Mouse (Mus musculus) thymus, postnatal 25 days (tissue): Measurements from ENCODE around the gene Slc2a9.
"Not testable (repeated sequence)": the region's sequence is repeated elsewhere in the genome, so short reads cannot be mapped to it uniquely, and the experiment has no call there.

ENCODE experiments used
- DNase-seq: peaks from one replicate; pipeline ENCODE4 v3.0.0; 2022

Gene Slc2a9

DNA sequence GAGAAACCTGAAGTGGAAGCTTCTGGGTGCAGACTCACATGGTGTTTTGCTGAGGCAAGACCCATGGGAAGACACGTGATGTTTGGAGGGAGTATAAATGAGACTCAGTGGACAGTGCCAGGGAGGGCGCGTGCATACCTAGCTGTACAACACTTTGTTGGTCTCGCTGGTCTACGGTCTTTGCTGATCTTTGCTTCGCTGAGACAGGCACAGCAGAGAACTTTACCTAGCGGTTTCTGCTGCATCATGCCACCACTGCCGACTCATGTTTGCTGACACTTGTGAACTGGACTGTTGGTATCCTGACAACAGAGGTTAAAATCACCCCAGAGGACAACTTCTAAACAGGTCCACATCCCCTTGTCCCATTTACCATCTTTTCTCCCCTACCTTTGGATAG, 2.9 kb downstream of the Slc2a9 start:
- no peak for DNase-seq

DNA sequence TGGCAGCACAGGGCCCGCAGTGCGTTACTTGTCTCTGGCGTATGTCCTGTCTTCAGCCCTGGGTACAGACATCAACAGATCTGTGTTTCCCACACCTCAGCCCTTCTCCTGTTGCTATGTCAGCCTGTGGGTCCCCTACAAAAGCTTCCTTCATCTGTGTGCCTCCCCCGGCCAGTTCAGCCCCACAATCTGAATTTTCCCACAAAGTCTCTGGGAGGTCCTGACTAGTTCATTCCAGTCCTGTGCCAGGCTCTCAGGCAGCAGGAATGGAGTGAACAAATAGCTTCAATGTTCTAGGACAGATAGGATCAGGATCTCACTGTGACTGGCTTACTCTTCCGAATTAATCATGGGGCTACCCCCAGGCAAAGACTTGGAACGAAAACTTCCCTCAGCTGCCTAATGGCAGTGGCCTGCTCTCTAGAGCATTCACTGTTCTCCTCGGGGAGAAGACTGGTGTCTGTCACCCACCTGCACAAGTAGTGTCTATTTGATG, 3.6 kb downstream of the Slc2a9 start:
- no peak for DNase-seq

DNA sequence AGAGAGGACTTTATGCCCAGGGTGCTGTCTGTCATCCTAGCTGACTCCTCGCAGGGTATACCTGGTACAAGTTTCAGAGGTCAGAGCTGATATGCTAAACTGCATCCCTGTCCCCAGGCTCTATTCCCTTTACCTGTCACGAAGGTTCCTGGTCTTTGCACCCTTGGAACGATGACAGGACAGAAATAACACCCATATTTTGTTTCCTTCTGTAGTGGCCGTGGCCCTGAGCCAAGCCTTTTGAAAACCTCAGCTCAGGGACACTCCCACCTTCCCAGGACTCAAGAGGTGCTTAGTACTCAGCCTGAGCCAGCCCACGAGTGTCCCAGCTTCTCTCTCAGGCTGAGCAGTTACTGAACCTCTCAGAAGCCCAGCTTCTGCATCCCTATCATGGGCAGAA, 4.5 kb downstream of the Slc2a9 start:
- no peak for DNase-seq

DNA sequence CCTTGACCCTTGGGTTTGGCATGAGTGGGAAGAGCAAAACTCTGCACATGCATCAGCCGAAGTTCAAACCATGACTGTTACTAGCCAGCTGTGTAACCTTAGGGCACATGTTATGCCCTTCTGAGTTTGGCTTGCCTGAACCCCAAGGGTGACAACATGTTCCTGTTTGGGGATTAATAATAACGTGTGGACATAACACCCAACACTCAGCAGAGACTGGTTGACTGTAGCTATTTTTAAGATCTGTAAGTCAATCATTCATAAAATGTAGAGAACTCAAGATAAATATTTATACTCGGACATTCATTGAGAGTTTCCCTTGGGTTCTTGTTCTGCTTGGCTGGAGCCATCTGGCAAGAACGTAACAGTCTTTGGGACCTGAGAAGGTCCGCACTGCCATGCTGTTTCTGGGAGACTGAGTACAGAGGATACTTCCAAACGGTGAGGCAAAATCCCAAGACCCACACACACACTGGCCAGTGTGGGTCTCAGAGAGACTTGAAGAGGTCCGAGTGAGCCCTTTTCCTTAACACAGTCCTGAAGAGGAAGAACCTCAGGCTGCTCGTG, 6.4 kb downstream of the Slc2a9 start:
- no peak for DNase-seq

DNA sequence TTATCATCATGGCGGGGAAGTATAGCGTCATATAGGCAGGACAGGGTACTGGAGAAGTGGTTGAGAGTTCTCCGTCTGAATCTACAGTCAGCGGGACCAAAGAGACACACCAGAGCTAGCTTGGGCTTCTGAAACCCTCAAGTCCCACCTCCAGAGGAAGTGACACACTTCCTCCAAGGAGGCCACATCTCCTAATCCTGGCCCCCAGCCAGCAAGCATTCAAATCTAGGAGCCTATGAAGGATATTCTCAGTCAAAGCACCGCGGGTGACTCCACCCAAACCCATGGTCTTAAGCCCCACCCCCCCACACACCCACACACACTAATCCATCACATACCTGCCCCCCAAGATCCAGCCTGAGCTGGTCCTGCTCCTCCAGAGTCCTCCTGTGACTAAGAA, 9.1 kb downstream of the Slc2a9 start:
- no peak for DNase-seq

DNA sequence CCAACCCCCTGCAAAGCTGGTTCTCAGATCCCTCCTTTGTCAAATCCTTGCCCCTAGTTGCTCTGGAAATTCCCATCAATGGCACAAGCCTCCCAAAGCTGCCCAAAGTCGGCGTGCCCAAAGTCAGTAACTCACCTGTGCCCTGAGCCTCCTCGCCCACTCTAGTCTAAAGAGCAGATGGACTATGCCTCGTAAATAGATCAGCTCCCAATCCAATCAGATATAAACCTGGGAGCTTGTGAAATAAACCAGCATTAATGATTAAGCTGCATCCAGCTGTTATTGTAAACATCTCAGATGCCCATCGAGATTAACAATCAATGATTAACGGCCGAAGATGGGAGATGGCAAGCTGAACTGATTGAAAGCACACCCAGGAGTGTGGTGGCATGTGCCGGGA, 11.2 kb downstream of the Slc2a9 start:
- DNase-seq = no peak

DNA sequence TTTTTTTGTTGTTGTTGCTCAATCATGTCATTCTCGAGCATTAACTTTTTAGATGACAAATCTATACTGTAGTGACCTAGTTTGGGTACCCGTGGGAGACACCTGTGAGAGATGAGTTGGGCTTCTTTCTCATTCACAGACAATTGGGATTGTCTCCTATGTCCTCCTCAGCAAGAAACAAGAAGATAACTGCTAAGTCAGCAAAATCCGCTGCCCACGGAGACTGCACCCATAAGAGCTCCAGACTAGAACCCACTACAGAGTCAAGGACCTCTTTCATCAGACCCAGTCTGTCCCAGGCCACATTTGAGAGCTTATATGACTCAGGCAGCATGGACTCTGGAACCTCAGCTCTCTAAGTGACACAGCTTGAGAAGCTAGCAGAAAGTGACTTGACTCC, 13.2 kb downstream of the Slc2a9 start:
- DNase-seq = no peak

DNA sequence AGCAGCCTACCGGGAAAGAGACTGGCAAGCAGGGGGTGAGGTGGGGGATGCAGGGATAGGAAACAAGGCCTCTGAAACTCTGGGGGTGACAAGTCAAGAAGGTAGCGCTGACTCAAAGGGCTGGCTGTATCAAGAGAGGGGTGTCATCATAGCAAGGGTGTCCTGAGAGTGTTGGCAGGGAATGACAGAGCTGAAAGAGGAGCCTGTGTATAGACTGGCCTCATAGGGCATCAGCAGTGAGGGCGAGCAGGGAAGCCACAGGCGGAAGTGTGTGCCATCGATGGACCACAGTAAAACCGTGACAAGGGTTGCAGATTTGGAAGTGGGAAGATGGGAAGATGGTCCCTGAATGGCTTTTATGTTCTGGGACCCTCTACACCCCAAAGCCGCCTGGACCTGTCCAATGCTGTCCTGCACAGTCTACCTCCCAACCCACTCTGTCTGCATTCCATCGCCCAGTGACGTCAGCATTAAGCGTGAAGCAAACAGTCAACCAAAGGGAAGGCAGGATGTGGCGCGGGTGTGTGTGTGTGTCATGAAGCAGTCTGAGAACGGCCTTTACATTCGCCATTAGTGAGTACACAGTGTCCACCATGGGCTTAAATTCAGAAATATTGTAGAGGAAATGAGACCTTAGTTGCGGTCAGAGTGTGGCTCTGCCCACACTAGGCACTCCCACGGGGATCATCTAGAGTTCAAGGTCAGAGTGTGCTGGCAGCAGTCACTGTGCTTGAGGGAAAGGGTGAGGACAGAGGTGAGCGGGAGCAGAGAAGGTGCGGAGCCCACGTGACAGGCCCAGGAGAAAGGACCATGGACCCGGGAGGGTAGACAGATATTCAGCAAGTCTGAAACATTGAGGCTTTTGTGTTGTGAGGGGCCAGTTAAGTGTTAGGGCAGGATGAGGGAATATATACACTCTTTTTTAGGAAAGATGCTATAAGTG, 14.0 kb downstream of the Slc2a9 start:
- no peak for DNase-seq

DNA sequence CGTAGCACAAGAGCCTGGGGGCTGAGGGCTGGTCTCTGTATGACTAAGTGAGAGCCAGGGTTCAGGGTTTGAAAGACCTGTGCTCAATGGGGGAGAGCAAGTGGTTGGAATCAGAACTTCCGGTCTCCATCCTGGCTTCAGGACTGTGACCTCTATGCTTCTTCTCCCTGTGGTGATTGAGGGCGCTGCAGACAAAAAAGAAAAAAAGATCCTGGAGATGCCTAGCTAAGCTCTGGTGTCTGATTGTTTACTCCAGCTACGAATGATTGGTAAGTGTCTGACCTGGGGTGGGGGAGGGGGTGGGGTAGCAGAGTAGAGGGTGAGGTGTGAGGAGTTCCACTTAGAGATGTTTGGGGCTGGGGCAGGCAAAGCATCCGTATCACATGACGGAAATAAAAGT, 14.9 kb downstream of the Slc2a9 start:
- no peak for DNase-seq

DNA sequence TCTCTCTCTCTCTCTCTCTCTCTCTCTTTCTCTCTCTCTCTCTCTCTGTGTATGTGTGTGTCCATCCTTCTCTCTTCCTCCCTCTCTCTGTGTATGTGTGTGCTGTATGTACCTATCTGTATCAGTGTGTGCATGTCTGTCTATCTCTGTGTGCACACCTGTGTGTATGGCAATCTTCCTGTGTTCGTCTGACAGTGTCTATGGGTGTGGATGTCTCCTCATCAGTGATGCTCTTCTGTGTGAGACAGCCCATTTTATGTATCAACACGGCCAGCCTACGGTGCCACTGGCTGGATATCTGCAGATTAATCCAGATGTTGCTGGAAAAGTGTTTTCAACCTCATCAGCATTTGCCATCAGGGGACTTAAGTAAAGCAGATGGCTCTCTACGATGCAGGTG, 15.7 kb downstream of the Slc2a9 start:
- no peak for DNase-seq

DNA sequence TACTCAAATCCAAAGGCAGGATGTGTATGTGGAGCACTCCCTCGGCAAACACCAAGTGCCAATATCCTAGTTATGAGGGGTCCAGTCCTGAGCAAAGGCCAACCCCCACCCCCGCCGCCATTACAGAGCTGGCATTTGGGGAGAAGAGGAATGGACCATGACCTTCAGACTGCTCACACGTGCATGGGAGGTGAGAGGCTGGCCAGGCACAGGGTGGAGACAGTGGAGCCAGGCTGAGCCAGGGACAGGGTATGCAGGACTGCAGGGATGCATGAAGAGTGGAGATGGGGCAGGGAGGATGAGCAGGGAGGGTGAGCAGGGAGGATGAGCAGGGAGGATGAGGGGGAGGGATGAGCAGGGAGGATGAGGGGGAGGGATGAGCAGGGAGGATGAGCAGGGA, 17.0 kb downstream of the Slc2a9 start:
- no peak for DNase-seq

DNA sequence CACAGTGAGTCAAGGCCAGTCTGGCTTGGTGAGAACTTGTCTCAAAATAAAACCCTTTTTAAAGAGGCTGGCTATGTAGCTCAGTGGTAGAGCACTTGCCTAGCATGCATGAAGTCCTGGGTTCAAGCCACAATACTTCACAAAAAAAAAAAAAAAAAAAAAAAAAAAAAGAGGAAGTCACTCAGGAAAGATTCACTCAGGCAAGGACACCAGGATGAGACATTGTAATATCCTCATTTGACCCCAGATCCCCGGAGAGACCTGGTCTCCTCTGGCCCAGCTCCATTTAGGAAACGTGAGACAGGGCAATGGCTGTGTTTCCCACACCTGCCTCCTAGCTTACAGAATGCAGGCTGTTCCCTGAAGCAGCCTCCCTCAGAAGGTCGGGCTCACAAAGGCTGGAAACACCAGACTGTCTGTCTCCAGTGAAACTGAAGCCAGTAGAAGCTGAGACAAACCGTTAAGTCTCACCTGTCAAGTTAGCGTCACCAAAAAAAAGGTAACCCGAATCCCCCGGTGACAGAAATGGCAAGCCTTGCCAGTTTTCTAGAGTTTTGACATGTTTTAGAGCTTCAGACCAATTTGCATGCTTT, 19.3 kb downstream of the Slc2a9 start:
- DNase-seq = no peak

DNA sequence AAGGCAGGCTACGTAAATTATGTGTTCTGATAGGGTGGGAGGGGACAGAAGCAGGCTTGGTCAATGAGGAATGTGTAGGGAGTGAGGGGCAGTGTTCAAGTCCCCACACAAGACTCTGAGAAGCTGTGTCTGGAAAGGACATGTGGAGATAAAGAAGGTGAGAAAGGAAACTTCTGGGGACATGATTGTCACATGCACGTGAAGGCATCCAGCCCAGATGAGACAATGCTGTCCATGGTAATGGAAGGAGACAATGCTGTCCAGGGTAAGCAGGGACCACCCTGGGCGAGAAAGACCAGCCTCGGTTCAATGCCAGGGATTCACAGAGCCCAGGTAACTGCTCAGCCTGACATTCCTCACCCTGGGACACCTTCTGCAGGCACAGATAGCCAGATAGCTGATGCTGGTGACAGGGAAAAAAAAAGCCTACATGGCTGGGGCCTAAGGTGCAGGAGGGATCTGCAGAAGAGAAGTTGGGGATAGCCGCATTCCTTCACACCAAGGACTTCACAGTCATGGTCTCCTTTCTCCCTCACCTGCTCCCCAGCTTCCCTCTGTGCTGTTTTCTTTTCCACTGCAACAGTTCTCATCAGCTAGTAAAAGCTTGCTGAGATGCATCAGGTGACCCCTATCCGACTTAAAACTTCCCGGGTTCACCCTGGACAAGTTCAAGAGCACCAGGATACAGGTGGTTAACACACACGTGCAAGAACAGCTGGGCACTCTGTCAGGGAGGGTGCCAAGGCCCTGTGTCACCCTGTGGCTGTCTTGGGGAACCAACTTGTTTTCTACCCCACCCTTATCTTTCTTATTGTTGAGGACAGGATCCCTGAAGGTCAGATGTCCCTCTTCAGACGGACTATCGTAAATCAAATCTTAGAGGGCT, 21.9 kb downstream of the Slc2a9 start:
- no peak for DNase-seq

DNA sequence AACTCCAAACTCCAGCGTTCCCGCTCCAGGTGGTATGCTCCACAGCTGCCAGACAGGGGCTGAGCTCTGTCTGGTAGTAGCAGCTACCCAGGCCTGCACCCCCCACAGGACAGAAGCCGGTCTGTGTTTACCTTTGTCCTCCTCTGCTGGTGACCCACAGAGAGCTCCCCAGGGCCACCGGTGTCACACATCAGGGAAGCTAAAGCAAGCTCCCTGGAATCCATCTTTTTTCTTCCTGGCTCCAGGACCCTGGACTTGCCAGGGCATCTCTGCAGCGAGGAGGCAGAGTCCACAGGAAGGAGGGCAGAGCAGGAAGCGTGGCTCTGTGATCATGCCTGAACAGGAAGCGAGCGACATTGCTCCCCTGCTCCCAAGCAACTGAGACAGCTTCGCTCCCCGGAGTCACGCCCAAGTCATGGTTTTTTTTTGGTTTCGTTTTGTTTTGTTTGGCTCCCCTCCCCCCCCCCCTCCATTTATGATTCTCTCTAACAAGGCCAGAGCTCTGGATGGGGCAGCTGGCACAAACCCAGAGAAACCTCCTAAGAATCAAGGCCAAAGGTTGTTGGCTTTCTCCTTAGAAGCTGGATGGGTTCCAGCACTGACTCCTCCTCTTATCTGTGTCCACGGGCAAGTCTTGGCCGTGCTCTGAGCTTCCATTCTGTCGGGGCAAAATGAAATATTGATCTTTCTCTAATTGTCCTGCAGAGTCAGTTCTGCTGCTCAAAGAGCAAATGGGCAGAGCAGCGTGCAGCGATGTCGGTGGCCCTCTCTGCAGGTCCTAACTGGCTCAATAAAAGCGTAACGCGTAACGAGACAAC, 22.8 kb downstream of the Slc2a9 start:
- peak; percentile 74 for DNase-seq

DNA sequence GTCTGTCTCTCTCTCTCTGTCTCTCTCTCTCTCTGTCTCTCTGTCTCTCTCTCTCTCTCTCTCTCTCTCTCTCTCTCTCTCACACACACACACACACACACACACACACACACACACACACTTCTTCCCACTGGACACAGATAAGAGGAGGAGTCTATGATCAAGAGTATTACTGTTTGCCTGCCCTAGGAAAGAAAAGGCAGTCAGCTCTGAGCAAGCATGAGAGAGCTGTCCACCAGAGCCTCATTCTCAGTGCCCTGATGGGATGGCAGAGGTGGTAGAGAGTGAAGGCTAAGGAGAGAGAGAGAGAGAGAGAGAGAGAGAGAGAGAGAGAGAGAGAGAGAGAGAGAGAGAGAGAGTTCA, 23.4 kb downstream of the Slc2a9 start:
- not testable (repeated sequence) for DNase-seq

DNA sequence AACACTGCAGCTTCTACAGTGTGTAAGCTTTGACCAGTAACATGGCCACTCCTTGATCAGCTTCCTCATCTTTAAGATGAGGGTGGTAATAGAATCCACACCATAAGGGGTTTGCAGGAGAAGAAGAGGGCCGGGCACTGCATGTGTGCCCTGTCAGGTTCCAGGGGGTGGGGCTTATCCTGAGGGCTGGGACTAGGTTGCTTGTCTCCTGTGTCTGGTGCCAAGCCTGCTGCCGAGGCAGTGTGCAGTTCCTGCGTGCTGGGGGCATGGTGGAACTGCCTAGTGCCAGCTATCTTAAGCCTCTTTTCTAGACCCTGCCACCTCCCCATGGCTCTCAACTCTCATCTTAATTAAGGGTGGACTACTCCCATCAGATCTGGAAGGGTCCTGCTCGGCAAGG, 23.9 kb downstream of the Slc2a9 start:
- peak; percentile 44 for DNase-seq

DNA sequence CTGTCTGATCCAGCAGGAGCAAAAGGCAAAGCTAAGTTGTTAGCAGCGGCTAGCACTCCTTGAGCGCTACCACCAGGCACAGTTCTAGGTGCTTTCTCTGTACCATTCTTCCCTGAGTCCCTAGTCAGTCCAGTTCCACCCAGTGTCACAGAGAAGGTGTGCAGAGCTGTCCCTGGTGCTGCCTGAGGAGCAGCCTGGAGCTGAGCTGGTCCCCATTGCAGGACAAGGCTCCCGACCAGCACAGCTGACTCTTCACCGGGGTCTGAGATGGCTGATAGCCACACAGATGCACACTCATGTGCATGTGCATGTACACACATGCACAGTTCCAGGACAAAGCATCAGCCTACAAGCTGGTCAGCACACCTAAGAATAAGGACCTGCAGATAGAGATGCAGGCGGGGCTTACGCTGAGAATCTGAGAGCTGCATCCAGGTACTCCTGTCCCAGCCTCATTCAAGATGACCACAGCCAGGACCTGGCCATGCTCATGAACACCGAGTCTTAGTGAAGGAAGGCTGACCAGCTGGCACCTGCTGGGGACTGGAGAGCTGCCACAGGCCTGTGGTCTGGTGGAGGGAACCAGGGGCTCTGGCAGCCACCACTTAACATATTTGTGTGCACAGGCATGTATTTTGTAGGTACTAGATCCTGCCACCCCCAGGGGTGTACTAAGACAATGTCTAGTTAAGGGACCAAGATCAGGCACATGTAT, 25.1 kb downstream of the Slc2a9 start:
- DNase-seq = no peak

DNA sequence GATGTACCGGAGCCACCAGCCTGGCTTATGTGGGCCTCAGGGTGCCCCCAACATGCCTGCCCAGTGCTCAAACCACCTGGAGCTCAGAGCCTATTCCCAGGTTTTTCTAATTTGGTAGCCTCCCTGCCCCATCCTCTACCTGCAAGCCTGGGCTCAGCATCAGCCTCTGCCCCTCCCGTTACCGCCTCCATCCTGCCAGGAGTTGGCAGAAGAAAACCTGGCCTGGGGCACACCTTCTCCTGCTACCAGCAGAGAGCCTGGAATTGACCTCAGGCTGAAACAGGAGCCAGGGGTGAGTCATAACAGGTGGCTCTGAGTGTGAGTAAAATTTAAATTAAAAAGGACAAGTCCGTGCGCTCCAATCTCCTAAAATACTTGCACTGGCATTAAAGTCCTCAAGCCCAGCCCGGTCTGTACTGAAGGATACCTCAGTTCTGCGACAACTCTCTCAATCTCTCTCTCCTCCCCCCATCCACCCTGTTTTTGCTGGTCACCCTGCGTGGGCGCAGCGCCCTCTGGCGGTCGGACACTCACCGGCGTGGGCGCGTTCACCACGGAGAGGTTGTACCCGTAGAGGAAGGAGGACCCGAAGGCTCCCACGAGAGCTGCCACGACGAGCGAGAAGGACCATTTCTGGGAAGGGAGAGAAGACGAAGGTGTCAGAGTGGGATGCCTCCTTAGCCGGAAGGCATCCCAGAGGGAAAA, 25.9 kb downstream of the Slc2a9 start:
- peak; percentile 34 for DNase-seq

DNA sequence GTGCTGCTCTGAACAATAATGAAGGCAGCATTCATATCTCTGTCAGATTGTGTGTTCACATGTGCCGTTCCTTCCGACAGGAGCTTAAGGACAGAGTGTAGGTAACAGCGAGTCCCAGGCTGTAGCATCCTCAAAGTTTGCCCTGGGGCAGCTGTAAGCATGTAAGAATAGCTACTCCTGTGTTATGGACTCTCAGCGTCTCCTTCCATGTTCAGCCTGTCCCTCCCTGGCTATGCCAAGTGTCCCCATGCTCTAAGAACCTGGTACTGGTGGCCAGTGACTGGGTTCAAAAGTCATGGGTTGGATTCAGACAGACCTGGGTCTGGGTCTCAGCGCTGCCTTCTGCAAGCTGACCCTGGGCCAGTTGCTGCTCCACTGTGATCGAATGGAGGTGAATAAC, 32.1 kb downstream of the Slc2a9 start:
- no peak for DNase-seq

DNA sequence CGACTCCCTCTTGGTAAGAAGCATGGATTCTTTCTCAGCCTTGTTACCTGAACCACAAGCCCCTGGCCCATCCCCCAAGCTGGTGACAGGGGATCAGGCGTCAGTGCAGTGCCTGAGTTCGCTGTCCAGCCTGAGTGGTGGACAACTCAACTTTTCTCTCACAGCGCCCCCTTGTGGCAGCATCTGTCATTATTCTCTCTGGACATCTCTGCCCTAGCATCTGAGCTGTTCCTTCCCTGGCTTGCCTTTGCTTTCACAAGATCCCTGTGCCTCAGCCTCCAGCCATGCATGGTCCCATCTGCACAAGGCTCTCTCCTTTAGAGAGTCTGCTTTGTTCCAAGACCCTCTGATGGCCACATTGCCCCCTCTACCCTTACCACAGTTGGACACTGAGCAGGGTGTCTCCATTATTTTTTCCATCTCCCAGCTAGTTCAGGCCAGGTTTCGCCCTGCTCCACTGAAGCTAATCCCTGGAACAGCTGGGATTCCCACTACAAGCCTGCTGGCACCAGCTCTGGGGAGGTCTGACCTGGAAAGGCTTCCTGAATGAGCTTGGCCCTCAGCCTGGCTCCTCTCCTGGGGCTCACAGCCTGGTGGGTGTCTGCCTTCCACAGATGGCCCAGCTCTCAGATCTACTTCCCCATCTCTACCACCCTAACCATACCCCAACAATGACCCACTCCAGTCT, 32.9 kb downstream of the Slc2a9 start:
- DNase-seq = peak; percentile 39
